Mouse (Mus musculus): ENCODE results near the gene Tmcc1.
A peak's percentile ranks its signal among the peaks of the same experiment; 100 is the strongest.

Tmcc1 gene

DNA sequence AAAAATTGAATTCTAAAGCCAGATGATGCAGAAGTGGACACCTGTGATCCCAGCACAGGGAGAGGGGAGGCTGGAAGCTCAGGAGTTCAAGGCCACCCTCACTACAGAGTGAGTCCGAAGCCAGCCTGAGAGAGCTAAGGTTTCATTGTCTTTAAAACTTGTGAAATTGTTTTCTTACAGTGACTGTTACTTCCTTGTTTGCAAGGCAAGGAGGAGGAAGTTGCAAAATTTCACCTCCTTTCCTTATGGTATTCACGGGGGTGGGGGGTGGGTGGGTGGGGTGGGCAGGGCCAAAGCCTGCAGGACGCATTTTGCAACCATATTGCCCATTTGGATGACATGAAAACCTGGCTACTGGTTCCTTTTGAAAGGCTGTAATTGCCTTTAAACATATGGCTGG is 179.6 kb downstream of the Tmcc1 start:
- no peak for DNase-seq (ENCODE audit: low spot score)

DNA sequence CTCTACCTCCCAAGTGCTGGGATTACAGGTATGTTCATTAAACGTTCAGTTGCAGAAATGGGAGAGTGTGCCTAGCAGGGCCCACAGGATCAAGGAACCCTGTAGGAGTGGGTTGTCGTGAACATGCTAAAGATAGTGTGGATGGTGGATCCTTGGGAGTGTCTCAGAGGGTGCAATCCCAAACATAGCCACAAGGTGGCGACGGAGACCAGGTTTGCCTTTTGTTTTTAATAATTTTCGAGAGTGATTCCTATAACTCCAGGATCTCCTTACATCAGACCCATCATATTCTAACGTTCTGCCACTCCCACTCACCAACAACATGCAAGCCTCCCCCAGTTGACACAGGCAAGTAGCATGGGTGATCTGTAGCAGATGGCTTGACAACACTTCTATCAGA is 182.7 kb downstream of the Tmcc1 start:
- peak; percentile 93 for DNase-seq (ENCODE audit: low spot score)

GRCm38 (mm10) chr6:116009426-116009825 is 183.9 kb downstream of the Tmcc1 start:
- no peak for DNase-seq (ENCODE audit: low spot score)

GRCm38 (mm10) chr6:116007561-116008173 is 185.6 kb downstream of the Tmcc1 start:
- peak; percentile 79 for DNase-seq (ENCODE audit: low spot score)

- DNase-seq (ENCODE audit: low spot score): no peak
These were observed 186.6 kb downstream of the Tmcc1 start for GRCm38 (mm10) chr6:116006731-116007130.

- no peak for DNase-seq (ENCODE audit: low spot score)
These were observed 187.4 kb downstream of the Tmcc1 start for GRCm38 (mm10) chr6:116005959-116006288.

- DNase-seq (ENCODE audit: low spot score): no peak
These were observed 187.9 kb downstream of the Tmcc1 start for GRCm38 (mm10) chr6:116005275-116005958.

- DNase-seq (ENCODE audit: low spot score): no peak
These were observed 188.6 kb downstream of the Tmcc1 start for GRCm38 (mm10) chr6:116004716-116005115.

DNA sequence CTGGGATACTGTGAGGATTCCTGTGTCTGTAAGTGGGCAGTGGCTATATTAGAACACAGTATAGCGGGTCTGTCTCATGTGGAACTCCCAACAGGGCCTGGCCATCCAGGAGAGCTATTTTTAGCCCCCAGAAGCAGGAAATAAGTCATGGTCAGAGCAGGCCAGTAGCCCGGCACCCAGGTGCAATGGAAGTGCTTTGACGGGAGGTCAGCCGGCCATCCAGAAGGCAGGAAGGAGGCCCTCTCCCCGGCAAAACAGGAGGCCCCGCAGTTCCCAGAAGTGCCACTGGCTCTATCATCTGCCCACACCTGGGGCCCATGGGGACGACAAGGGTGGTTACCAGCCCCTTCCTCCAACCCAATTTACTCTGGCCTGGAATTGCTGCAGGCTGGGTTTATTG is 189.2 kb downstream of the Tmcc1 start:
- DNase-seq (ENCODE audit: low spot score): no peak

DNA sequence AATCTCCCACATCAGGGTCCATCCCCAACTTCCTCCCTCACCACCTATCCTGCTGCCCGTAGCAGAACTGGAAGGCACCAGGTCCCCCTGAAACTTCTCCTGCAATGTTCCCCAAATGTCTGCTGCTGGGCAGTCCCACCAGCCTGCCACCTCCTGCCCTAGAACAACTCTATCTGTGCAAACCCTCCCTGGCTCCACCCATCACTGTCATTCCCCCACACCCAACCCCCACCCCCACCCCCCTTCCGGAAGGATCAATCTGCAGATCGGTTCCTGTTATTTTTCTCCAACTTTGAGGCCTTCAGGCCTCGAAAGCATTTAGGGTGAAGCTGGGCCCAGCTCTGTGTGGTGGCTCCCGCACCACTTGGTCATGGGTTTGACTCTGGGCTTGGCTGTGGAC is 189.8 kb downstream of the Tmcc1 start:
- DNase-seq (ENCODE audit: low spot score): no peak

DNA sequence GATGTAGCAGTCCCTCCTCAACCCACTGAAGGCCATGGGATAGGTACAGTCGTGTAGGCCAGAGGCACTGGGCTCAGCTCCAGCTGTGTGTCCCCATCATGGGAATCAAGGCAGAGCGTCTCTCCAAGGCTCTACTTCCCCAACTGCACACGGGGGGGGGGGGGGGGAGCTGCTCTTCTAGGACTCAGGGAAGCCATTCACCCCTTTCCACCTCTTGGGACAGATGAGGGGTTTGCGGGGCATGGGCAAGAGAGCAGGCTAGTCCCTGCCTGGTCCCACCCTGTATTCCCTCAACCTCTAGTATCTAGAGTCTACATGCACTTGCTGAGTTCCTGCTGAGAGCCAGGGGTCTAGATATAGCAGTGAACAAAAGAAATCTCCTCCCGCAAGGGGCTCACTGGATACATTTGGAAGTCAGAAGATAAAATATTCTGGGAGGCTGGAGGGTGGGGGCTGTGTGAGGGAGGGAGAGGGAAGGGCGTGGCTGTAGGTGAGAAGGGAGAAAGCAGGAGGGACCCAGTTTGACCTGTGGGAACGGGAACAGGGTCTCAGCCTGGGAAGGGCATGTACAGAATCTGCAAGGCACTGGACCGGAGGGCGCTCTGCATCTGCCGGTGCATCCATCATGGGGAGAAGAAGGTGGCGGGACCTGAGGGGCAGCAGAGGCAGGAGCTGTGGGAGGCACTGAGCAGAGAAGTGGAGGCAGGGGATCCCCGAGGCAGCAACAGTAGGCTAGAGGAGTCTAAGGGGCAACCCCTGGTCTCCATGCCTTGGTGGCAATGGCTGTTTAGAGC is 190.8 kb downstream of the Tmcc1 start:
- DNase-seq (ENCODE audit: low spot score): no peak

GRCm38 (mm10) chr6:116000851-116001250 is 192.4 kb downstream of the Tmcc1 start:
- no peak for DNase-seq (ENCODE audit: low spot score)

GRCm38 (mm10) chr6:115999227-115999626 is 194.1 kb downstream of the Tmcc1 start:
- DNase-seq (ENCODE audit: low spot score): peak; percentile 37

DNA sequence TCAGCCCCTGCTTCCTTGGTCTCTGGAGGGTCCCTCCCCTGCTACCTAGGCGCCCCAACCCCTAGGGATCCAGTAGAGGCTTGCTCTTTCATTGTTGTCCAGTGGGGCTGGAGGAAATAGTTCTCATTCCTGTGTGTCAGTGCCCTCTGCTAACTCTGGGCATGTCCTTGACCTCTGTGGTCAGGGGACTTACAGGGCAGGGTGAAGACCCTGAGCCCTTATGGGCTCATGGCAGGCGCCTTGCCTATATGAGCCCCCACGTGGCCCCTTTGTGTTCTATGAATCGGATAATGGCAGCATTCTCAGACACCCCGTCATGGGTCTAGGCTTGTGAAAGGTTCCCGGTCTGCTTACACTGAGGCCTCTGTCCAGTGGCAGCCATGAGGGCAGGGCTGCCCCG is 194.5 kb downstream of the Tmcc1 start:
- DNase-seq (ENCODE audit: low spot score): no peak

- DNase-seq (ENCODE audit: low spot score): peak; percentile 26
These were observed 195.5 kb downstream of the Tmcc1 start for GRCm38 (mm10) chr6:115997726-115998311.

GRCm38 (mm10) chr6:115996171-115996851 is 197.0 kb downstream of the Tmcc1 start:
- peak; percentile 77 for DNase-seq (ENCODE audit: low spot score)

- DNase-seq (ENCODE audit: low spot score): peak; percentile 37
These were observed 197.8 kb downstream of the Tmcc1 start for GRCm38 (mm10) chr6:115995531-115995941.

- DNase-seq (ENCODE audit: low spot score): peak; percentile 95
These were observed 198.3 kb downstream of the Tmcc1 start, which contains the start of gene Plxnd1 for GRCm38 (mm10) chr6:115994877-115995520. Gene Plxnd1, minus strand, starts transcription at chr6:115995005.

- DNase-seq (ENCODE audit: low spot score): peak; percentile 45
These were observed 199.0 kb downstream of the Tmcc1 start for GRCm38 (mm10) chr6:115994146-115994876.

DNA sequence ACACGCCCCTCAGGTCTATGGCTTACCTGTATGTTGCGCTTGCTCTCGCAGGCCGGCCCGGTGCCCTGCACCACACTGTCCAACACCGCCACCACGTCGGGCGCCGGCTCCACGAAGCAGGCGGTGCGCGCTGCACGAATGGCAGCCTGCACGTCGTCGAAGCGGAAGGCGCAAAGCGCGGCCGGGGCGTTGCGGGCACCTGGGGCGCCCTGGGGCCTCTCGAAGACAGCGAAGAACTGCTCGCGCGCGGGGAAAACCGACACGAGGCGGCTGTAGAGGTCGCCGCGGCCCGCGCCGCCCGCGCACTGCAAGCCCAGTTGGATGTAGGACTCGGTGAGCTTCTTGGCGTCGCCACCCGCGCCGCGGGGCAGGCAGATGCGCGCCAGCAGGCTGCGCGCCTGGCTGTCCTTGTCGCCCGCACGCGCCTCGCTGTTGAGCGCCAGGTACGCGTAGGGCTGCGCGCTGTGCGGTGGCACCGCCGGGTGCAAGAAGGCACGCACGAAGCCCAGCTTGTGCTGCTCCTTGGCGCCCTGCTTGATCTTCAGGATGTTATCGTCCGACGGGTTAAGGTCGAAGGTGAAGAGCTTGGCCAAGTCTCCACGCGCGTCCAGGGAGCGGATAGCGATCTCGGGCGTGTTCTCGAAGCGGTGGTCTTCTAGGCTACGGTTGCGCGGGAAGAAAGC is 199.7 kb downstream of the Tmcc1 start:
- DNase-seq (ENCODE audit: low spot score): no peak

All from adipocyte (in vitro differentiated cells).